Mouse (Mus musculus): ENCODE measurements around the gene Tle3.

The Tle3 gene

GRCm38 (mm10) chr9:61435191-61435989 lies 63.2 kb downstream of the Tle3 start:
- in situ Hi-C loops (cut with MboI, MseI) = no loop called here

GRCm38 (mm10) chr9:61436104-61436503 lies 63.9 kb downstream of the Tle3 start:
- in situ Hi-C loops (cut with MboI, MseI) = no loop called here

- in situ Hi-C loops (cut with MboI, MseI) = no loop called here
Measured at GRCm38 (mm10) chr9:61436761-61437160, 64.6 kb downstream of the Tle3 start.

GRCm38 (mm10) chr9:61439092-61439491 lies 66.9 kb downstream of the Tle3 start:
- in situ Hi-C loops (cut with MboI, MseI) = no loop called here

GRCm38 (mm10) chr9:61439979-61440378 lies 67.8 kb downstream of the Tle3 start:
- in situ Hi-C loops (cut with MboI, MseI) = no loop called here

- in situ Hi-C loops (cut with MboI, MseI) = no loop called here
Measured at GRCm38 (mm10) chr9:61441206-61441913, 69.2 kb downstream of the Tle3 start.

GRCm38 (mm10) chr9:61442951-61443630 lies 70.9 kb downstream of the Tle3 start:
- in situ Hi-C loops (cut with MboI, MseI) = no loop called here

GRCm38 (mm10) chr9:61445151-61445550 lies 73.0 kb downstream of the Tle3 start:
- in situ Hi-C loops (cut with MboI, MseI) = no loop called here

- in situ Hi-C loops (cut with MboI, MseI) = no loop called here
Measured at GRCm38 (mm10) chr9:61445711-61446222, 73.6 kb downstream of the Tle3 start.

- in situ Hi-C loops (cut with MboI, MseI) = no loop called here
Measured at GRCm38 (mm10) chr9:61446965-61447364, 74.8 kb downstream of the Tle3 start.

- in situ Hi-C loops (cut with MboI, MseI) = no loop called here
Measured at GRCm38 (mm10) chr9:61449363-61449904, 77.3 kb downstream of the Tle3 start.

GRCm38 (mm10) chr9:61452081-61452480 lies 79.9 kb downstream of the Tle3 start:
- in situ Hi-C loops (cut with MboI, MseI) = no loop called here

GRCm38 (mm10) chr9:61455861-61456261 lies 83.7 kb downstream of the Tle3 start:
- in situ Hi-C loops (cut with MboI, MseI) = no loop called here

GRCm38 (mm10) chr9:61456441-61457161 lies 84.4 kb downstream of the Tle3 start:
- in situ Hi-C loops (cut with MboI, MseI) = no loop called here

GRCm38 (mm10) chr9:61457162-61457523 lies 85.0 kb downstream of the Tle3 start:
- in situ Hi-C loops (cut with MboI, MseI) = no loop called here

- in situ Hi-C loops (cut with MboI, MseI) = no loop called here
Measured at GRCm38 (mm10) chr9:61461859-61462258, 89.7 kb downstream of the Tle3 start.

- in situ Hi-C loops (cut with MboI, MseI) = no loop called here
Measured at GRCm38 (mm10) chr9:61467436-61467835, 95.3 kb downstream of the Tle3 start.

All from T-helper 17 cell (primary cell).